Comparison of ENCODE assay signal across 9 mouse cellular contexts in genomic region chr14:7801831-7802230, GRCm38 (mm10). TPM values are rescaled to one million over a fixed set of nuclear protein-coding genes. Genes with fewer than 3 reads are reported as not detected.
A peak's percentile ranks its signal among the peaks of the same experiment; 100 is the strongest.
DNase-seq lines count a peak whose midpoint lies in the region; TF ChIP-seq lines count a peak whose summit lies in the region.
"Had no signal": no experiment of that assay in that cellular context is flagged by ENCODE, and none has a peak within 500 bp of the region (broad histone marks: within the 10 kb centered on the region; RNA-seq: fewer than 3 reads in every experiment).

No protein-coding gene starts in this region.

- H3K27ac ChIP-seq in heart, embryonic 10.5 days = no peak overlapping the region
- no peak overlapping the region for H3K27ac ChIP-seq in spleen, adult 2 months (ENCODE audit: insufficient read depth, low read length)

- intact Hi-C loops in left cerebral cortex, postnatal 14 days (cut with DNase I) = no loop called here

- WGBS in heart, embryonic 10.5 days = 13% methylated on average over 4 of the region's 4 CpGs
- WGBS in spleen, adult 2 months = 17% methylated on average over 4 of the region's 4 CpGs

- peak; percentile 28; the same call in 1 of the 2 replicates for TF ChIP-seq CTCF in spleen, adult 2 months (IDR thresholded peaks at IDR 0.05; ENCODE audit: extremely low read depth, insufficient read depth, insufficient read length, insufficient replicate concordance)

- H3K36me3 ChIP-seq in heart, embryonic 10.5 days = no peaks in the 10 kb centered on the region
- no peaks in the 10 kb centered on the region for H3K36me3 ChIP-seq in spleen, adult 2 months (ENCODE audit: control insufficient read depth, insufficient read depth, low read length)

- H3K4me1 ChIP-seq in heart, embryonic 10.5 days = peaks cover 6% of the 10 kb centered on the region; the same call in 1 of the 2 replicates
- no peaks in the 10 kb centered on the region; the same call in 1 of the 2 replicates for H3K4me1 ChIP-seq in spleen, adult 2 months (ENCODE audit: control insufficient read depth, insufficient read depth, insufficient read length)

- H3K4me3 ChIP-seq in heart, embryonic 10.5 days = no peak overlapping the region
- no peak overlapping the region for H3K4me3 ChIP-seq in spleen, adult 2 months (ENCODE audit: extremely low read depth, insufficient read depth, insufficient read length)
- H3K4me3 ChIP-seq: myocyte had no signal

- no peaks in the 10 kb centered on the region for H3K27me3 ChIP-seq in heart, embryonic 10.5 days (ENCODE audit: insufficient read depth, poor library complexity, severe bottlenecking)
- H3K27me3 ChIP-seq in spleen, adult 2 months (ENCODE audit: control insufficient read depth, insufficient read depth, low read length) = no peaks in the 10 kb centered on the region

- no peak for TF ChIP-seq POLR2A in spleen, adult 2 months (IDR thresholded peaks at IDR 0.05; ENCODE audit: low read depth, low read length)

- no peaks in the 10 kb centered on the region for H3K9me3 ChIP-seq in heart, embryonic 10.5 days

- peak; percentile 32 to 53 for DNase-seq in heart, adult 18-20 months
- no peak for DNase-seq in heart, embryonic 10.5 days (ENCODE audit: low spot score)
- peak in 1 of 2 experiments; percentile 26 for DNase-seq in spleen, adult 2 months (ENCODE audit: low read depth in 1 of 2, low spot score in 2 of 2)
- no peak for DNase-seq in spleen, postnatal 36 days (ENCODE audit: low spot score in 2 of 2)
- peak; percentile 50 for DNase-seq in cerebellum, adult 8-10 months
- peak; percentile 42 to 55 for DNase-seq in left cerebral cortex, postnatal 14 days (ENCODE audit: low spot score in 2 of 2)
- DNase-seq in right cerebral cortex, adult 2 months (ENCODE audit: low spot score in 2 of 2) = peak; percentile 63 to 71
- no peak for DNase-seq in spleen, adult 12 weeks (ENCODE audit: low spot score)

RNA-seq across cellular contexts. Expression of gene Gm26661, which starts 10.4 kb away (rescaled TPM):
- not detected for total RNA-seq in heart, adult 18-20 months (2021)
- polyA plus RNA-seq in heart, embryonic 10.5 days (2016; fragmentation: Nextera tagmentation; extraction: Ambion mirVana) = not detected in 2 replicates
- not detected in 2 replicates for polyA plus RNA-seq in spleen, adult 2 months (2012; rRNA removed)
- total RNA-seq in left cerebral cortex, postnatal 14 days (2021) = not detected
- polyA plus RNA-seq: myocyte had no signal

RNA-seq across cellular contexts. Expression of gene Flnb, which starts 15.9 kb away (rescaled TPM):
- 10 to 100 TPM; 21.8 to 22.6 TPM for total RNA-seq in heart, adult 18-20 months (2021)
- polyA plus RNA-seq in heart, embryonic 10.5 days (2016; fragmentation: Nextera tagmentation; extraction: Ambion mirVana) = 15.2 and 18.5 TPM in 2 replicates
- polyA plus RNA-seq in spleen, adult 2 months (2012; rRNA removed) = 8.2 and 9.4 TPM in 2 replicates
- 10 to 100 TPM; 31.2 to 33.8 TPM for total RNA-seq in left cerebral cortex, postnatal 14 days (2021)

Comparison
In these comparisons a context has a peak if more than half of its experiments do, and no peak if none do; other contexts are left out.
1. DNase-seq: peak in heart, adult 18-20 months (2 of 2), cerebellum, adult 8-10 months (single experiment), left cerebral cortex, postnatal 14 days (2 of 2) and right cerebral cortex, adult 2 months (2 of 2); none in heart, embryonic 10.5 days (single experiment), spleen, postnatal 36 days (0 of 2) and spleen, adult 12 weeks (single experiment).